Mouse (Mus musculus) spleen, adult 2 months (tissue): ENCODE measurements around the gene Capn2. TPM values are rescaled to one million over a fixed set of nuclear protein-coding genes. Genes with fewer than 3 reads are reported as not detected.

Experiments
- DNase-seq, 2 experiments: peaks; one replicate each; pipeline versions ENCODE4 v3.0.0 to v3.0.0-alpha.2; 2012 to 2021; ENCODE audit warnings: low spot score in 2 of 2, low read depth in 1 of 2
- H3K27ac ChIP-seq: fragments of 200-500 bp; 2 replicates; pipeline ENCODE4 v1.5.1; 2012; ENCODE audit warnings: low read length, inconsistent platforms; ENCODE audit not compliant: insufficient read depth
- H3K27me3 ChIP-seq: fragments of 200-500 bp; 2 replicates; pipeline ENCODE4 v1.6.1; 2012; ENCODE audit warnings: mild to moderate bottlenecking, moderate library complexity, low read length, inconsistent platforms; ENCODE audit not compliant: control insufficient read depth, insufficient read depth
- H3K36me3 ChIP-seq: fragments of 200-500 bp; 2 replicates; pipeline ENCODE4 v1.6.1; 2012; ENCODE audit warnings: mild to moderate bottlenecking, low read length, inconsistent platforms; ENCODE audit not compliant: control insufficient read depth, insufficient read depth
- H3K4me1 ChIP-seq: fragments of 200-500 bp; 2 replicates; pipeline ENCODE4 v1.6.1; 2011; ENCODE audit warnings: inconsistent platforms; ENCODE audit not compliant: control insufficient read depth, insufficient read depth, insufficient read length
- H3K4me3 ChIP-seq: fragments of 200-500 bp; 2 replicates; pipeline ENCODE4 v1.5.1; 2011; ENCODE audit warnings: mild to moderate bottlenecking, inconsistent platforms; ENCODE audit not compliant: insufficient read depth, insufficient read length; ENCODE audit errors: extremely low read depth
- CTCF ChIP-seq: fragments of 200-500 bp; IDR thresholded peaks from 2 replicates; pipeline ENCODE4 v1.5.1; 2011; ENCODE audit warnings: mild to moderate bottlenecking, inconsistent platforms; ENCODE audit not compliant: insufficient read depth, insufficient read length, insufficient replicate concordance; ENCODE audit errors: extremely low read depth
- POLR2A ChIP-seq: fragments of 200-500 bp; IDR thresholded peaks from 2 replicates; pipeline ENCODE4 v1.6.1; 2011; ENCODE audit warnings: low read depth, low read length, inconsistent platforms
- WGBS: fragments of 180-500 bp; shearing (Covaris S2); methylation state at CpG from one replicate; pipeline ENCODE4 v1.1.7; 2018; 5-methylcytosine and 5-hydroxymethylcytosine counted together
- polyA plus RNA-seq: library from polyadenylated mRNA; depleted of rRNA; stranded (reverse); fragments of >200 nt; gene quantifications from 2 replicates; pipeline ENCODE4 v1.2.3, GENCODE M21; 2012

The Capn2 gene
- polyA plus RNA-seq, 1 experiment = 11.7 TPM

DNA sequence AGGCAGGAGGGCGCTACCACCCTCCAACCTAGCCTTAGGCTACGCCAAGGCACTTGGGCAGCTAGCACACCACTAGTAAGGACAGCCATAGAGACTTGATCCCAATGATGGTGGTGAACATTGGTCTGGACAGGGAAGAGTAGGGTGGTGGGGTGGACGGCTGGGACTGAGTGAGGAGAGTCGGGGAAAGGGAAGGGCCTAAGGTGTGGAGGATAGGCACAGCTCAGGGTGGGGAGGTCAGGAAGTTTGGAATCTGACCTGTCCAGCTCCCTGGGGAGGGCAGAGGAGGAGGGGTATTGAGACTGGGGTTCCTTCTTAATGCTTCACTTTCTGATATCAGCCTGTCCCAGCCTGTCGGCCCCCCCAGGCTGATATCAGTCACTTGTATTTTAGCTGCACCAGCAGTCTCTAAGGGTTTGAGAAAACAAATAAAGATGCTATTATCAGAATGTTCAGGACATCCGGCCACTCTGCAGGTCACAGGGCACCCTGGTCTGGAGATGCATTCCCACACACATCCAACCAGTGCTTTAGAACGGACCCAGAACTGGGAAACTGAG, 14.8 kb downstream of the Capn2 start:
- H3K27ac ChIP-seq = no peak overlapping the region
- TF ChIP-seq CTCF (no peak), POLR2A (no peak)
- no peak overlapping the region for H3K4me3 ChIP-seq
- no peak for DNase-seq
- no peaks in the 10 kb centered on the region for H3K4me1 ChIP-seq
- no peaks in the 10 kb centered on the region for H3K27me3 ChIP-seq
- WGBS = 83% methylated on average over 7 of the region's 7 CpGs
- H3K36me3 ChIP-seq = no peaks in the 10 kb centered on the region

DNA sequence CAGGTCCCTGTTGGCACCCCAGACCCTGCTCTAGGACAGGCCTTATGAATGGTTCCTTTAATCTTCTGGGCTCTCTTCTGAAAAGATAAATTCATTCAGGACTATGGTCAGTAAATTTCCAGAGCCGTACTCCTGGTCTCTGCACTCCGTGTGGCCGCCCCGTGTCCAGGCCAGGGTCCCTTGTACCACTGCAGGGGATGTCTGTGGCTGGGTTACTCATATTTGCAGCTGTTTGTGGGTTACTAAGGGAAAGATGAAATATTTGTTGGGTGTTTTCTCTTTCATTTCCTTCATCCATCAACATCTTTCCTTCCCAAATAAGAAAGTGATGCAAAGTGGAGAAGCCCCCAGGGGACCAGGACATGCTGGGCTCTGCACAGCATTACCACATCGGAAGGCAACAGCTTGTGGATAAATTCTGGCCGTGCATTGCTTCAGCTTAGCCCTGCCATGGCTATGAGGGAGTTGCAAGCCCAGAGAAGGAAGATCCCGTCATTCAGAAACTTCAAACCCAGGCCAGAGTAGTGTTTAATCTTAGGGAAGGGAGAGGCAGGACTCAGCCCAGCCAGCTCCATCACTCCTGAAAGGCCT, 15.5 kb downstream of the Capn2 start:
- Histone ChIP-seq H3K36me3 (no peaks in the 10 kb centered on the region), H3K4me1 (no peaks in the 10 kb centered on the region)

DNA sequence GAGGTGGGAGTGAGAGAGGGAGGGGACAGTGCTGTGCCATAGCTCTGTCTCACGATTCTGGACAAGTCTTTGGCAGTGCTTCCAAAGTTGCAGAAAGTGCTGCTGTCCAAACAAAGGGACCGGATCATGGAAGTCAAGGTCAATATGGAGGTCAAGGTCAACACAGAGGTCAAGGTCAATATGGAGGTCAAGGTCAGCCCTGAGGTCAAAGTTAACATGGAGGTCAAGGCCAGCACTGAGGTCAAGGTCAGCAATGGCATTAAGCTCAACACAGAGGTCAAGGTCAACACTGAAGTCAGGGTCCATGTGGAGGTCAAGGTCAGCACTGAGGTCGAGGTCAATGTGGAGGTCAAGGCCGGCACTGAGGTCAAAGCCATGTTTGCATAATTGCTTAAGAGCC, 16.6 kb downstream of the Capn2 start:
- whole genome bisulfite sequencing = 85% methylated on average over 4 of the region's 4 CpGs
- DNase-seq = no peak
- H3K27ac ChIP-seq = no peak overlapping the region
- H3K4me3 ChIP-seq = no peak overlapping the region
- no peaks in the 10 kb centered on the region for H3K36me3 ChIP-seq
- no peak for TF ChIP-seq POLR2A
- TF ChIP-seq CTCF = no peak
- H3K27me3 ChIP-seq = no peaks in the 10 kb centered on the region
- no peaks in the 10 kb centered on the region for H3K4me1 ChIP-seq

More for the DNA sequence above, 15.5 kb downstream of the Capn2 start:
- TF ChIP-seq POLR2A (no peak), CTCF (no peak)
- no peak overlapping the region for H3K4me3 ChIP-seq
- no peaks in the 10 kb centered on the region for H3K27me3 ChIP-seq
- no peak for DNase-seq
- H3K27ac ChIP-seq = no peak overlapping the region
- WGBS = 91% methylated on average over 7 of the region's 7 CpGs

DNA sequence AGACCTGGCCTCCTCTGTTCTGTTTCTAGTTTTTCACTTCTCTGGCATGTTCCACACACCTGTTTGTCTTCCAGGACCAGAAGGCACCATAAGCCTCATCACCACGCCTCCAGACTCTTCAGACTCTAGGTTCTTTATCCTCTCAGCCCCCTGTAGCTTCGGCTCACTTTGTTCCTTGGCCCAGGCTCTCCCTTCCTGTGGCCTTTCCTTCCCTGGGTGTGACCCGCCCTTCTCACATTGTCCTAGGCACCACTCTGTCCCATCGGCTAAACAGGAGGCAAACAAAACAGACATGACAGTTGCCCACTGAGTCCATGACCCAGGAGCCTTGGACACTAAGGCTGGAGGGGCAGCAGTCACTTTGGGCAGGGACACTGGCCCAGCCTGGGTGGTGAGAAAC, 17.2 kb downstream of the Capn2 start:
- no peak for DNase-seq
- 86% methylated on average over 4 of the region's 4 CpGs for WGBS
- H3K36me3 ChIP-seq = no peaks in the 10 kb centered on the region
- no peak overlapping the region for H3K4me3 ChIP-seq
- H3K27me3 ChIP-seq = no peaks in the 10 kb centered on the region
- TF ChIP-seq CTCF (no peak), POLR2A (no peak)
- no peak overlapping the region for H3K27ac ChIP-seq
- no peaks in the 10 kb centered on the region for H3K4me1 ChIP-seq

DNA sequence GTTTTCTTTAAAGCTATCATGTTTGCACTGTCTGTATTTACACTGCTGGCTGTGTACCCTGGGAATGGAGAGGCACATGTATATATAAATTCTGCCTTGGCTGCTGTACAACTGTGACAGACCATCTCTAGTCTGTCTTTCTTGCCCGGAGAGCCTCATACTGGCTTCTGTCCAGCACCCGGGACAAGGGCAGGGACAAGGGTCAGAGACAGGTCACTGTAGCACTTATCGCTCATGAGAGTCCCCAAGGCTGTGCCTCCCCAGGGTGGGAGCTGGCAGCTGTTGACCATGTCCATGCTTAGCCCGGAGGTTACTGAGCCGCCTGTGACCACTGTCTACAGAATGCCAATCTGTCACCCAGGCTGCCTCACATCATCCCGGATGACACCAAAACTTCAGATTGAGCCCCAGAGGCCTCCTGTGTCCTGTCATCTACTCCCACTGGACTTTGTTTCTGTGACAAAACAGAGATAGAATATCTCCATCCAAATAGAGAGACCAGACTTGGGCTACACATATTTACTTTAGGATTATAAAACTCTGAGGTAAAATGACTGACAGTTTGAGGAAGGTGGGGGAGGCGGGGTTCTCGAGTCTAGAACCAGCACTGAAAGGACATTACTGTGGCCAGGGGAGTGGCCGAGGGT, 17.8 kb downstream of the Capn2 start:
- Histone ChIP-seq H3K27me3 (no peaks in the 10 kb centered on the region), H3K4me3 (no peak overlapping the region), H3K4me1 (no peaks in the 10 kb centered on the region), H3K36me3 (no peaks in the 10 kb centered on the region), H3K27ac (no peak overlapping the region)
- DNase-seq = no peak
- 81% methylated on average over 9 of the region's 9 CpGs for WGBS
- TF ChIP-seq CTCF (no peak), POLR2A (no peak)

DNA sequence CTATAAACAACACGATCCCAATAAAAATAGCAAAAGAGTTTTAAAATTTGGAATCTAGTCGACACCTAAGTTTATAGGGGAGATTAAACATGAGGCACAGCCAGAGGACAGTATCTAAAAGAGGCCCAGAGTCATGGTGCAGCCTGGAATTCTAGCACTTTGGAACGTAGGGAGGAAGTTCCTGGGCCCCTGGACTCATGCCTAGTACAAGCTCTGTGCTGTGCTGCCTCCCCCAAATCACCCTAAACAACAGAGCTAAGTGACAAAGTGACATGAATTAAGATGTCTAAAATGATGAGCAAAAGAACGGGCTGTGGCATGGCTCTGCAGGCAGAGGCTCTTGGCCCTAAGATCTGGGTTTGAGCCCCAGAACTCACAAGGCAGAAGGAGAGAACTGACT, 19.7 kb downstream of the Capn2 start:
- DNase-seq = no peak
- no peak for TF ChIP-seq POLR2A
- TF ChIP-seq CTCF = no peak
- Histone ChIP-seq H3K27ac (no peak overlapping the region), H3K4me1 (no peaks in the 10 kb centered on the region), H3K4me3 (no peak overlapping the region), H3K27me3 (no peaks in the 10 kb centered on the region), H3K36me3 (no peaks in the 10 kb centered on the region)
- 70% methylated on average over 4 of the region's 4 CpGs for WGBS

DNA sequence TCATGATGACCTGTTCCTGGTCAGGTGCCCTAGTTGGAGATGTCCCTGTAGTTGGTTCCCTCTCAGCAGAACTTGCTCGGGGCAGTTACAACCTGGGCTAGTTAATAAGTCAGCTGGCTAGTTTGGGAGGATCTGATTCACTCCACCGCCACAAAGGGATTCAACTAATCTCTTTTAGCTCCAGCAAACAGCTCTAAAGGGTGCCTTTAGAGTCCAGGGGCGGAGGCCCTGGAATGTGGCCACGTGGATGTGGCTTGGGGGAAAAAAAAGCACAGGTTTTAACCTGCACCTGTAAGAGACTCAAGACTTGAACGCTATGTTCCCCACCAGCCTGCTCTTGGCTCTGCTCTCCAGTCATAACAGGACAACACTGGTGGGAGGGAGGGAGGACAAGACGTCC, 20.7 kb downstream of the Capn2 start:
- 79% methylated on average over 6 of the region's 6 CpGs for WGBS
- H3K27me3 ChIP-seq = no peaks in the 10 kb centered on the region
- TF ChIP-seq CTCF = no peak
- no peak for TF ChIP-seq POLR2A
- H3K27ac ChIP-seq = no peak overlapping the region
- no peak overlapping the region for H3K4me3 ChIP-seq
- no peak for DNase-seq
- no peaks in the 10 kb centered on the region for H3K36me3 ChIP-seq
- no peaks in the 10 kb centered on the region for H3K4me1 ChIP-seq
